Mouse (Mus musculus) heart, postnatal 14 days (tissue): ENCODE results near the gene Fmnl2. TPM values are rescaled to one million over a fixed set of nuclear protein-coding genes. Genes with fewer than 3 reads are reported as not detected.

ENCODE experiments used
- DNase-seq, 2 experiments: peaks; one replicate each; pipeline ENCODE4 v3.0.0; 2021 to 2022
- intact Hi-C: fragments of 180-260 bp; cut with DNase I; formaldehyde crosslinking; loops from one replicate; pipeline ENCODE4 v1.15.1; 2025
- total RNA-seq, 2 experiments: library from RNA; stranded (reverse); gene quantifications; 2 replicates each; pipeline ENCODE4 v1.2.3; 2021

The Fmnl2 gene
- total RNA-seq, 2 experiments from 2014 or later = 7.5 TPM

DNA sequence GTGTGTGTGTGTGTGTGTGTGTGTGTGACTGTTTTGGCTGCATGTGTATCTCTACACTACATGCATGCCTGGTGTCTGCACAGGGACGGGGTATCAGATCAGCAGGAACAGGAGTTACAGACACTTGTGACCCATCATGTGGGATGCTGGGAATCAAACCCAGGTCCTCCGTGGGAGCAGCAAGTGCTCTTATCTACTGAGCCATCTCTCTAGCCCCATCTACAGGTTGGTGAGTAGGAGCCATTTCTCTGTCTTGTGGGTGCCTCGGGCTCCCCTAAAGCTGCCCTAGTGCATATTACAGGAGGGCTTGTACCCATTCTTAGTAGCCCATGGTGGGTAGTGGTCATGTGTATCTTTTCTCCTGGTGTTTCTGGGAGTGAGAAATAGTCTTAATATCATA is 90.7 kb downstream of the Fmnl2 start:
- DNase-seq = no peak
- intact Hi-C loops = loop anchor here (10.0 kb wide), 1 partner anchor 46 kb away; no protein-coding TSS in a partner anchor

DNA sequence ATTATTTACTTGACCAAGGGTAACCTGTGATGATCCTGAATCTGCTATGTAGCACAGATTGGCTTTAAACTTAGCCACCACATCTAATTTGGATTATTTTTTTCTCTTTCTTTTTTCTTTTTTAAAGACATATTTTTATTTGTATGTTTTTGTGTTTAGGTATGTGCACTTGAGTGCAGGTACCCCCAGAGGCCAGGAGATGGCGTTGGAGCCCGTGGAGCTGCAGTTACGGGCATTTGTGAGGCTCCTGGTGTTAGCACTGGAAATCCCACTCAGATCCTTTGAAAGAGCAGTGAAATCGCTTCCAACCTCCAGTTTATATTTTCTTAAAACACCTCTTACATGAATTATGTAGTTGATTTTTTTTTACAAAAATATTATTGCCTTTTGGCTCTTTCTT is 91.9 kb downstream of the Fmnl2 start:
- no peak for DNase-seq
- intact Hi-C loops = loop anchor here (10.0 kb wide), 1 partner anchor 45 kb away; no protein-coding TSS in a partner anchor

DNA sequence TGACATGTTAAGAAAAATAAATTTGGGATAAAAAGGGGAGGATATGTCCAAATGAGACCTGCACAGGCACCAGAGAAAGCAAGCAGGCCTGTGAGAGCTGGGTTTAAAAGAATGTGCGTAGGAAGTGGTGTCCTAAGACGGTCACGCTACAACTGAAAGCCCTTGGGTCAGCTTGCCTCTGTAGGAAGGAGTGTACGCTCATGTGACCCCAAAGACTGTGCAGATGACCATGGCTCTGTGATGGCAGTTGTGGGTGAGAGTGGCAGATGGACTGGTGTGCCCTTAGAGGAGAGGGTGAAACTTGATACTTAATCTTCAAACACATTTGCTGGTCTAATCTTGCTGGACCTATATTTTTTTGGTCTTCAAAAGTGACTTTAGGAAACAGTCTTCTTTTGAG is 92.6 kb downstream of the Fmnl2 start:
- no peak for DNase-seq
- intact Hi-C loops = no loop called here

DNA sequence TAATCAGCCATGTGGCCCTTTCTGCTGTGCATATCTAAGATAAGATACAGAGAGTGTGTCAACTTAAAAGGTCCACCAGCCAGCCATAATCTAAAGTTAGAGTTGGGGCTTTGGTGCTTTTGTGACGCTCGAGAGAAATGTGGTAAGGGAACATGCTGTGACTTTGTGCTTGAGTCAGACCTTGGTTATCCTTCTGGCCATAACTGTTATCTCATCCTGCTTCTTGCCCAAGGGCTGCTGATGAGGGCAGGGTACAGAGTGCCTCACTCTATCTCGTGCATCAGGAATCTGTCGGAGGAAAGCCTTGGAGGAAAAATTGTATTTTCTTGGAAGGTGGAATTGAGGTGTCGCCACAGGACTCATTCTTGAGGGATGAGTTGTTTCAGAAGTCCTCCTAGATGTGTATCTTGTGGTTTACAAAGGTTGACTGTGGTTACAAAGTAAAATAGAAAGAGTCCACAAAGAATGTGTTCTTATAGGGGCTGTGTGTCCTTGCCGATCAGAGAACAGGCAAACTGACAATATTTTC is 94.6 kb downstream of the Fmnl2 start:
- no peak for DNase-seq
- intact Hi-C loops = no loop called here

DNA sequence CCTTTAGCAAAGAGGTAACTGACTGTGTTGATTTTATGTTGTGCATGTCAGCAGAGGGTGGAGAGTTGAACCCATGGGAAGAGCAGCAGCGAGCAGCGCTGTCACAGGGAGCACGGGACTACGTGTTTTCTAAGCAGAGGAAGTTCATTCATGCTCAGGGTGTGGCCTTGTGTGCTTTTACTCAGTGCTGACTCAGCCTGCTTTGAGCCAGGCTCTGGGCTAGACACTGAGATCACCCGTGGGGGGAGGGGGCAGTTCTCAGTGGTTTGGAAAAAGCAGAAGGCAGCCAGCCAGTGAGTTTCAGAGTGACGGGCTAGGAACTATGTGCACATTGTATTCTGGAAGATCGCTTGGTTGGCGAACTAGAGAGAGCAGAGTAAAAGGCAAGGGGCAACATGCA is 97.4 kb downstream of the Fmnl2 start:
- peak; percentile 76 to 78 for DNase-seq
- intact Hi-C loops = no loop called here

DNA sequence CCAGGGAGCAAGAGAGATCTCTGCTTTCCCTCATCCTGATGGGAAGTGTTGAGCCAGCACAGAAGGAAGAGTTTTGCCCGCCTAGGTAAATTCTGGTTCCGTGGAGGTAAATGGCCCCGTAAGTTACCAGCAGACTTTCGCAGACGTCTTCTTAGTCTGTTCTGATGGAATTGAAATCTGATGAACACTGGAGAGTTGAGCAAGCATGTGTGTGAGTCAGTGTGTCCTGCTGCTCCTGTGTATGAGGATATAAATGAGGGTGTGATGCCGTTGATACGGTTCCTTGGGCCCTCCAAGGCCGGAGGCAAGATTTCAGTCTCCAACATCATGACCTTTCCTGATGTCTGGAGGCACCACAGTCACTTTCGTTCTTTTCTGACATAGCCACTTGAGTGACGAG is 98.2 kb downstream of the Fmnl2 start:
- no peak for DNase-seq
- intact Hi-C loops = no loop called here

DNA sequence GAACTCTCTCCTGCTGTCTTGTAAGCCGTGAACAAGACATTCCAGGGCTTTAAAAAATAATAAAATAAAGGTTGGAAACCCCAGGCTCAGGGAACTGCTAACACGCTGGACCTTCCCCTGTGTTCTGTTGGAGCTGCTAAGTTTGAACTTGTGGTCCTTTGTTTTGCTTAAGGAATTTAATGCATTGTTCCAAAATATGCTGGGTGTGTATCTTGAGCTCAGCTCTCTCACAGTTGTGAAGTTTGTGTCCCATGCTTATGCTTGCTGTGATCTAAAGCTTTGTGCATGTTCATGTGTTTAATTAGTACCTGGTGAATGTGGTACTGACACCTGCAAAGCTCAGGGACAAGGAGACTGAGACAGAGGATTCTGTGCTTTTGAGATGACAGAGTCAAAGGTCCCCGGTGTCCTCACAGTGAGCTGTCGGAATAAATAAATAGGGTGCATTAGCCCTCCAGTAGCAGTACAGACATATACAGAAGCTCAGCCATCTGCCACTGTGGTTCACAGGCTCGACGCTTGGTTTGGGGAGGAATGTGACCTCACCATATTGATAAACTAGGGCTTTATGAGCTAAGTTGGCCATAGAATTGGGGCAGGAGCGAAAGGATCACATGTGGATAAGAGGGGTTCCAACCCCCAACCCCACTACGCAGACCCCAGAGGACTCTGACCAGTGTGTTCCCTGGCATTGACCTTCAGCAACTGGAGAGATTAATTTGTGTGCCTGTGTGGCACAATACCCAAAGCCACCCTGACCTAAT is 100.3 kb downstream of the Fmnl2 start:
- intact Hi-C loops = no loop called here
- DNase-seq = no peak

DNA sequence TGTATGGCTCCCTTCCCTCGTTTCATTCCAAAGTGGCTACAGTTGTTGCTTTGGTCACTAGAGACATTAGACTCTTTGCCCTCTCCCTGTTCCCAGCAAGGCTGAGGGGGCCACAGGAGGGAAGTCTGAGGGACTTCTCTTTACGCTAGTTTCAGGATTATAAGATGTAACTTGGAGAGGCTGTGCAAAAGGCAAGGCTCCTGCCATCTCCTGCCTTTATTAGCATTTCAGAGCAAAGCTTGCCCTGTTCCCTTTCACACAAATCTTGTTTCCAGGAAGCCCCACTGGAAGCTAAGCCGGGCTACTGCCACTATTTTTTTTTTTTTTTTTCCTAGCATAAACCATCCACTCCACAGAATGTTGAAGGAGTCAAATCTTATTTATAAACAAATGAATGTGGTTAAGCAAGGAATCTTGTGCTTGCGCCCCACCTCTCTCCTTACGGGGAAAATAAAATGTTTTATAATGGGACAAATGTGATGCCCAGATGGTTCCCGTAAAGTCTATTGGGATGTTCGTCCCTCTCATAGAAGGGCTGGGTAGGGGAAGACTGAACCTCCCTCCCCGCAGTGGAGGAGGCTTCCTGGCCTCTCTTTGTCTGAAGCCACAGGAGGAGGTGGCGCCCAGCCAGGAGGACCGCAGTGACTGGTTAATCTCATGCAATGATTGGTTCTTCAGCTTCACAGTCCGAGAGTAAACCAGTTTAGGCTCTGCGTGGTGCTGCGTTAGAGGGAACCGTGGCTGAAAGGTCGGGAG is 101.1 kb downstream of the Fmnl2 start:
- intact Hi-C loops = no loop called here
- peak; percentile 78 to 81 for DNase-seq

DNA sequence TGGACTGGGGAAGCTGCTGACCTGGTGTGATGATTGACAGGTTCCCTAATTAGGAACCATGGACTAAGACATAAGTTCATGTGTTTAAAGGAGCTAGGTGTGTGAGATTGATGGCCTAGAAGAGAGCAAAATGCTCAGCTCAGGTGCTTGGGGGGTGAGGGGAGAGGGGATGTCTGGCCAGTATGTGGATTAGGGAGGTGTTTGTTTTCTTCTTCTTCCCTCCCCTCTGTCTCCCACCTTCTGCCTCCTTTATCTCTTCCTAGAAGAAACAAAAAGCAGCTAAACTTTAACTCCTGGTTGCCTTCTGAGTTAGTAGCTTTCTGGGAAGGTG is 101.6 kb downstream of the Fmnl2 start:
- no peak for DNase-seq
- intact Hi-C loops = no loop called here

DNA sequence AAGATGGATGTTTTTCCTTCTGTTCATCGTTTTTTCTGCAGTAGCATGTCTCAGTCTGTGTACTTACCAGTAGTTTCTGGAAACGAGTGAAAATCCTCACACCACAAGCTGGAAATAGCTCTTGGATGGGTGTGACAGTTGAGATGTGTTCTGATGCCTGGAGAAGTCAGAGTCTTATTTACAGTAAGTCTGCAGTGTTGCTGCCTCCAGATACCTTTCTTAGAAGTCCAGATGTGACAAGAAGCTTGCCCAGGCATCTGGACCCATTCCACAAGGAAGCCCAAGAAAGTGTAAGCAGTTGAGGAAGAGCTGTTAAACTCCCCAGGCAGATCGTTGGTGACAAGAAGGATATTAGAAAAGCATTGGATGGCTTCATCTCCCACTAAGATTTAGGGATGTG is 102.3 kb downstream of the Fmnl2 start:
- intact Hi-C loops = no loop called here
- no peak for DNase-seq

DNA sequence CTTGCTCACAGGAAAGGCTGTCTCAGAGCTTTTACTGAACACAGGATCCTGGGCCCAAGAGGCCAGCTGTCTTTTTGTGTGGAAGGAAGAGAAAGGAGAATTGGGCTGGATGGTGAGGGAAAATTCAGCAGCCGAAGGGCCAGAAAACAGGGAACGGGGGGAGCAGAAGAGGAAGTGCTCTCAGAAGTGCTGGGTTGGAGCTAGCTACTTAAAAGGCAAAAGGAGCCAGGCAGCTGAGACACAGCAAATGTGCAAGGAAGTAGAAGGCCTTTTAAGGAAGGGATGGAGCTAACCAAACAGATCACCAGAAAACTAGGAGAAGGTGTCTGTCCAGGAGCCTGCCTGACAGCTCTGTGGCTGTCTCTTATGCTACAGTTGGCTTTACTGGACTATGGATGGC is 103.0 kb downstream of the Fmnl2 start:
- intact Hi-C loops = no loop called here

DNA sequence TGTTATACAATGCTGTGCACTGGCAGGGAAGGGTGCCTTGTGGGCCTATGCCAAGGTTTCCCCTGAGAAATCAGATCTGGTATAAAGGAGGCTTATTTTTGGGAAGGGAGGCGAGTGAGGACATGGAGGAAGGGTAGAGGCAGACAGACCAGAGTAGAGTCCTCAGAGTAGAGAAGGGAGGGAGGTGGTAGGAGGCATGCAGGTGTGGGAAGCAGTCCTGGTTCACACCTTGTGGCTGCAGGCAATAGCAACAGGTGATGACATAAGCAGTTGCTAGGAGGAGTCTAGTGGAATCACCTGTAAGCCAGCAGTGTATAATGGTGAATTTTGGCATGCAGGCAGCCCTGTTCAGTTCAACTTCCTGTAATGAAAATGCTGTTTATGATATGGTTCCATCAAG is 105.8 kb downstream of the Fmnl2 start:
- DNase-seq = no peak
- intact Hi-C loops = no loop called here

More for the DNA sequence above, 103.0 kb downstream of the Fmnl2 start:
- no peak for DNase-seq

DNA sequence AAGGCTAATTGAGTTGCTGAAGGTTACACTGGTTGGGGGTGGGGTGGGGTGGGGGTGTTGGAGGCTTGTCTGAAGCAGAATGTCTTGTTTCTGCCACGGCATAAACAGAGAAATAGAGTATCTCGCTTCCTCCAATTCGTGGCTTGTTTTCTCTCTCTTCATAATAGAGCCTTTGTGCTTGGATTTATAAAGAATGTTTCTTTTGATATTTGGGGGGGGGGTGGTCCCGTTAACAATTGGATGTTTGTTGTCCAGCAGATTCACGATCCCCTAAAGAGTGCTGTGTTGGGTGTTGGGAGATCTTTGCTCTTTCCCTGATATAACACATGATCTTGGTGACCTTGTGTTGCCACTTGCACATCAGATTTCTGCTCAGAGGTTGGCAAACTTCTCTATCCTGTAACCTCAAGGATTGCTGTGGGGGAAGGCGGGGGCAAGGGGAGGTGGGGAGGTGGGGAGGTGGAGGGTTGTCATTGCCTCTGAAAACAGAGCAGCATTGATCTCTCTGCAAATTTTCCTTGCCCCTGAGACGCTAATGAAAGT is 106.8 kb downstream of the Fmnl2 start:
- no peak for DNase-seq
- intact Hi-C loops = no loop called here

DNA sequence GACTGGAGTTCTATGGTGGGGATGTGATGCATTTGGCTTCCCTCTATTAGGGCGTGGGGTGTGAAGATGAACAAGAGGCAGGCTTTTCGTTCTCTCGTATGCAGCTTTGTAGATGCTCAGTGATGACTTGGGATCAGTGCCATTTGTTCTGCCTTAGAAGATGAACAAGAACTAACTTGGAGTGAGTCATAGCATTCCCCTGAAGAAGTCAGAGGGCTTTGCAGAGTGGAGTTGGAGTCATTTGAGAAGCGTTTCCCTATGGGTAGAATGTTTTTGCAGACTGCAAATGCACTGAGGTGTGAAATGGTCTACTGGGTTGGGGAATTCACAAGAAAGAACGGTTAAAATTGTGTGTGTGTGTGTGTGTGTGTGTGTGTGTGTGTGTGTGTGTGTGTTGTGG is 108.6 kb downstream of the Fmnl2 start:
- DNase-seq = no peak
- intact Hi-C loops = no loop called here

DNA sequence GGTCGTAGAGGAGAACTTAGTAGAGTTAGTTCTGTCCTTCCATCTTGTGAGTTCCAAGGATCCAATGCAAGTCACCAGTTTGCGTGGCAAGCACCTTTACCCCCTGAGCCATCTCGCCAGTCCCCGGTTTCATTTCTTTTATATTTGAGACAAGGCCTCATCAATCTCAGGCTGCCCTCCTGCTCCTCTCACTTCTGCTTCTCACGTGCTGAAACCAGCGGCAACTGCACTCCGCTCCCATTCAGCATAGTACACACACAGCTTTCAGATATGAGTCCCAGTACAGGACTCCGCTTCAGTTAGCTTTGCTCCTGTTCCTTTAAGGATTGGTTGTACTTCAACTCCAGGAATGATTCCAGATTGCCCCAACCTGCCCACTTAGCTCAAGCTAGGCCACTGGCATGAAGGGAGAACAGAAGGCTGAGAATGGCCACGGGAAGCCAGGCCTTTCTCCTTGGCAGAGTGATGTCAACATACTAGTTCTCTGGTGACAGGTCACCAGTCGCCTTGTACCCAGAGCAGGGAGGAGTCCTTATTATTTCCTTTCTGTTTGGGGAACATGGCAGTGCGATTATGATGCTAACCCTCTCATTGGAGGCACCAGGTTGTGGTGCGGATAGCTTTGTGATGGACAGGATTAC is 109.3 kb downstream of the Fmnl2 start:
- intact Hi-C loops = no loop called here
- no peak for DNase-seq

DNA sequence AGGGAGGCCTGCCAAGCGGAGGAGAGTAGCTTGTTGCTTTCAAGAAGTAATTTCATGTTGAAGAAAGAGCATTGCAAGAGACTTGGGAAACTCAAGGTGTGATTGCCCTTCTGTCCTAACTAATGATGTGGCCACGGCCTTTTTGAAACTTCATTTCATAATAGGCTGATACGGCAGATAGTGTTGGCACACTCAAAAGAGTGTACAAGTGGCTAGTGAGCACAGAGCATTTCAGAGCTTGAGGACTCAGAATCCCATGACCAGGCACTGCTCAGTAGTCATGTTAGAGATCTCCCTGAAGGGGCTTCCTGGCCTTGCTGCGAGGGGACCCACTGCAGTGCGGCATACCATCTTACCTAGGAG is 109.8 kb downstream of the Fmnl2 start:
- intact Hi-C loops = no loop called here
- no peak for DNase-seq

DNA sequence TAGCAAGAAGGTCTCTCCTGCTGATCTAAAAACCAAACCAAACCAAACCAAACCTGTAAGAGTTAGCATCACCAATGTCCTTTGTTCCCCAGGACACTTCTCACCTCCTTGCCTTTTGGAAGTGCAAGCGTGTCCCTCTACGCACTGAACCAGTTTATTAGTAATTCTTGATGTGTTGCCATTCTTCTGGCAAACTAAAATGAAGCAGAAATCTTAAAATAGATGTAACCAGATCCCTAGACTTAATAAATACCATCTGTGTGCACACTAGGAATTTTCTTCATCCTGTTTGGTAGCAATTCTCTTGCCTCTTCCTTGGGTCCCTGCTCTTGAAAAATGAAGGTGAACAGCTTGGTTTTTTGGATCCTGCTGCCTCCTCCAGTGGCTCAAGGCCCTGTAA is 111.2 kb downstream of the Fmnl2 start:
- no peak for DNase-seq
- intact Hi-C loops = no loop called here

DNA sequence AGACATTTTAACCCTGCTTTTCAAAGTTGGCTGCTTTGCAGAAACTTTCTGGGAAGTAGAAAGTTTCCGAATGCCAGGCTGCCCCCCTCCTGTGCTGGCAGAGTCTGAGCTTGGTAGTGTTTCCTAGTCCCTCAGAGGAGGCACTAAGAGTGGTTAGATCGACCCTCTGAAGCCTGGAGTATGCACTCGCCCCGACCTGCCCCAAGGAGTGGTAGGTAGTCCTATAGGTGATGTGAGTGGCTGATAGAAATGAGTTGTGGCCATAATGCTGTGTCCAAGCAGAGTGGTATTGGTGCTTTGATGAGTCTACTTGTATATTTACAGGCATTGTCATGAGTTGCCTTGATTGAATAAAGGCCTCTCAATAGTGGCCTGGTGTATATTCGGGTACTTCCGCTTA is 116.4 kb downstream of the Fmnl2 start:
- intact Hi-C loops = no loop called here
- DNase-seq = no peak

DNA sequence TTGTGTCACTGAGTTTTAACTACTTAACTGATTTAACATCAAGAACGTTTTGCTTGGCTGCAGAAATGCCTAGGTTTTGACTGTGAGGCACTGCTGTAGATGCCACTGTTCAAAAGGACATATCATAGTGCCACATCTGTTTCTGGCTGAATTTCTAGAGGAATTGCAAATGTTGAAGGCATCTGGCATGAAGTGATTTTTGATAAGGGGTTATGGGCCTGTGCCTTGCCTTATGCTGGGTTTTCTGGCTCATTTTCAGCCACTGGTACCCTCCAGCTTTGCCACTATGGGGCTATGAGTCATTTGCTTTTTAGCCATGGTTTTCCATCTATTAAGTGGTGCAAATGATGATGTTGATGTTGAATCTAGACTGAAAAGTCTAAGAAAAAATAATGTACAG is 117.1 kb downstream of the Fmnl2 start:
- intact Hi-C loops = no loop called here

DNA sequence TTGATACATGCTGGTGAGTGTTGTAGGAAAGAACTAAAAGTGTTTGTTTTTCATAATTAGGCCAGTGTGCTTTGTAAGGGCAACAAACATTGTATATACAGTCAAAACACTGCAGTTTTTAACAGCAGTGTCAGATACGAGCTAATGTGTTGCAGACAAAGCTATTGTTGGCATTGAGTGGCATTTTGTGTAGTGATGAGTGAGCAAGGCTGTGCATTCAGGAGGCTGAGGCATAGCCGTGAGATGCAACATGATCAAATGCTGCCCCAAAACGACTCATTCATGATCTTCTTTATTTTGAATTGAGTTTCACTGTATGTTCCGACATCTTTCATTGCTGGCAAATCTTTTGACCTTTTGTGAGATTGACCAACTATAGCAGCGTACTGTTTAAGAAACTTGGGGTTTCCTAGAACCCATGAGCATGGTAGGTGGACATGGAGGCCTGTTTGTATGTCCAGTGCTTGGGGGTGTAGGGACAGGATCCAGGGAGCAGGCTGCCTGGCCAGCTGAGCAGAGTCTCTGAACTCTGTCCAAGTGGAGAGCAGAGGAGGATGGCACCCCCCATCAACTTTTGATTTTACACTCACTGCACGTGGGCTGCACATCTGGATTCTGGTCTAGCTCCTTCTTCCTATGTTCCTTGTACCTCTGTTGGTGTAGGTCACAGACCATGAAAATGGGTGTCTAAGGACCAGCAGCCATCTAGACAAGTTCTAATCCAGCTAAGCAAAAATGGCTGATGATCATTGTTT is 120.4 kb downstream of the Fmnl2 start:
- DNase-seq = no peak
- intact Hi-C loops = no loop called here

More for the DNA sequence above, 117.1 kb downstream of the Fmnl2 start:
- DNase-seq = no peak

DNA sequence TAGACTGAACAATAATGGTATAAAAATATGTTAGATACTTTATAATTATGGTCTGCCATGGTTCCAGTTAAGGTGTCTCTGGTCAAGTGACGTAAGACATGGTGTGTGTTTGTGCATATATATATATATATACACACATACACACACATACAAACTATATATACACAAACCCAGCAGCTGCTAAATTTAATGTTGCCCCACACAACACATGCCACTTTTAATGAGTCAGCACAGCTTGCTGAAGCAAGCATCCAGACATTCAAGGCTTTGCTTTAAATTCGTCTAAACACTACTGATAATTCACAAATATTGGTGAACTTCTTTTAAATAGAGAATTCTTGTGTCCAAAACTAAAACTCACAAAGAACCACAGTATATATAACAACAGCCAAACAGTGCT is 121.1 kb downstream of the Fmnl2 start:
- intact Hi-C loops = no loop called here
- no peak for DNase-seq
